Mouse (Mus musculus): Measurements from ENCODE around the gene Nsun2. TPM values are rescaled to one million over a fixed set of nuclear protein-coding genes. Genes with fewer than 3 reads are reported as not detected.

Gene Nsun2
- polyA plus RNA-seq (2012; rRNA removed) (39.7 and 58.7 TPM in 2 replicates), polyA plus RNA-seq (2014; fragmentation: Nextera tagmentation; extraction: Ambion mirVana) (88.8 and 98.1 TPM in 2 replicates)

GRCm38 (mm10) chr13:69533405-69534333 lies at the start of gene Nsun2:
Nsun2 (plus strand) TSS chr13:69533746.
- peak within 1 kb of the TSS; percentile 85 to 96 for H3K4me3 ChIP-seq (ENCODE audit: insufficient read depth in 1 of 2, low read depth in 2 of 2, low read length in 2 of 2)
- peak within 1 kb of the TSS; percentile 64 for H3K27ac ChIP-seq
- H3K9ac ChIP-seq (replicated peaks): peak within 1 kb of the TSS; percentile 89
- TF ChIP-seq EP300 (IDR thresholded peaks at IDR 0.05; ENCODE audit: low read depth): no peak
- TF ChIP-seq CTCF (IDR thresholded peaks at IDR 0.05; ENCODE audit: low read depth): no peak
- no peak for DNase-seq (ENCODE audit: low read depth in 3 of 3, low spot score in 3 of 3)
- peak within 1 kb of the TSS; percentile 99 for H3K4me2 ChIP-seq (ENCODE audit: low read depth)
- peaks cover 15 to 29% of the 10 kb centered on the region in 2 experiments for H3K4me1 ChIP-seq (replicated peaks; ENCODE audit: control insufficient read depth in 2 of 2, insufficient read depth in 2 of 2, low read length in 1 of 2)
- H3K9me3 ChIP-seq (ENCODE audit: control insufficient read depth, low read length): no peaks in the 10 kb centered on the region
- H3K36me3 ChIP-seq (replicated peaks; ENCODE audit: control insufficient read depth, insufficient read depth, low read depth): no peaks in the 10 kb centered on the region; the same call in 1 of the 2 replicates
- under 1% methylated on average over 141 of the region's 155 CpGs for WGBS (ENCODE audit: insufficient replicate concordance)
- no peaks in the 10 kb centered on the region for H3K27me3 ChIP-seq (ENCODE audit: control insufficient read depth, insufficient read depth, low read length)
- peak; percentile 54 for ATAC-seq (ENCODE audit: insufficient read depth)

- WGBS (ENCODE audit: insufficient replicate concordance): 17% methylated on average over 6 of the region's 6 CpGs
- no peak overlapping the region for H3K27ac ChIP-seq
- no peak overlapping the region for H3K4me2 ChIP-seq (ENCODE audit: low read depth)
- no peak overlapping the region for H3K9ac ChIP-seq (replicated peaks)
- ATAC-seq (ENCODE audit: insufficient read depth) (no peak), DNase-seq (ENCODE audit: low read depth in 3 of 3, low spot score in 3 of 3) (no peak)
- TF ChIP-seq CTCF (IDR thresholded peaks at IDR 0.05; ENCODE audit: low read depth) (peak; percentile 56), EP300 (IDR thresholded peaks at IDR 0.05; ENCODE audit: low read depth) (no peak)
- peaks cover 0 to 1% of the 10 kb centered on the region in 2 experiments; a peak in 2 of 4 replicates for H3K4me1 ChIP-seq (replicated peaks; ENCODE audit: control insufficient read depth in 2 of 2, insufficient read depth in 2 of 2, low read length in 1 of 2)
- peaks cover 53% of the 10 kb centered on the region for H3K27me3 ChIP-seq (ENCODE audit: control insufficient read depth, insufficient read depth, low read length)
- no peaks in the 10 kb centered on the region for H3K36me3 ChIP-seq (replicated peaks; ENCODE audit: control insufficient read depth, insufficient read depth, low read depth)
- H3K4me3 ChIP-seq (ENCODE audit: insufficient read depth in 1 of 2, low read depth in 2 of 2, low read length in 2 of 2): no peak overlapping the region
- no peaks in the 10 kb centered on the region for H3K9me3 ChIP-seq (ENCODE audit: control insufficient read depth, low read length)
These were observed 48.2 kb upstream of the Nsun2 start for GRCm38 (mm10) chr13:69485326-69485725.

- Histone ChIP-seq H3K9me3 (ENCODE audit: control insufficient read depth, low read length) (no peaks in the 10 kb centered on the region), H3K36me3 (replicated peaks; ENCODE audit: control insufficient read depth, insufficient read depth, low read depth) (no peaks in the 10 kb centered on the region), H3K27ac (no peak overlapping the region), H3K4me3 (ENCODE audit: insufficient read depth in 1 of 2, low read depth in 2 of 2, low read length in 2 of 2) (no peak overlapping the region), H3K4me2 (ENCODE audit: low read depth) (no peak overlapping the region), H3K27me3 (ENCODE audit: control insufficient read depth, insufficient read depth, low read length) (peaks cover 50% of the 10 kb centered on the region), H3K9ac (replicated peaks) (no peak overlapping the region), H3K4me1 (replicated peaks; ENCODE audit: control insufficient read depth in 2 of 2, insufficient read depth in 2 of 2, low read length in 1 of 2) (peaks cover 0 to 1% of the 10 kb centered on the region in 2 experiments; a peak in 2 of 4 replicates)
- DNase-seq (ENCODE audit: low read depth in 3 of 3, low spot score in 3 of 3) (no peak), ATAC-seq (ENCODE audit: insufficient read depth) (no peak)
- no peak for TF ChIP-seq EP300 (IDR thresholded peaks at IDR 0.05; ENCODE audit: low read depth)
- TF ChIP-seq CTCF (IDR thresholded peaks at IDR 0.05; ENCODE audit: low read depth): no peak
- 36% methylated on average over 7 of the region's 7 CpGs for WGBS (ENCODE audit: insufficient replicate concordance)
These were observed 47.7 kb upstream of the Nsun2 start for GRCm38 (mm10) chr13:69485833-69486232.

GRCm38 (mm10) chr13:69487108-69487507 lies 46.4 kb upstream of the Nsun2 start:
- H3K4me1 ChIP-seq (replicated peaks; ENCODE audit: control insufficient read depth in 2 of 2, insufficient read depth in 2 of 2, low read length in 1 of 2): peaks cover 0 to 1% of the 10 kb centered on the region in 2 experiments; a peak in 2 of 4 replicates
- no peak overlapping the region for H3K27ac ChIP-seq
- peaks cover 37% of the 10 kb centered on the region for H3K27me3 ChIP-seq (ENCODE audit: control insufficient read depth, insufficient read depth, low read length)
- no peak overlapping the region for H3K4me2 ChIP-seq (ENCODE audit: low read depth)
- no peak overlapping the region for H3K9ac ChIP-seq (replicated peaks)
- TF ChIP-seq EP300 (IDR thresholded peaks at IDR 0.05; ENCODE audit: low read depth) (no peak), CTCF (IDR thresholded peaks at IDR 0.05; ENCODE audit: low read depth) (no peak)
- no peak for ATAC-seq (ENCODE audit: insufficient read depth)
- H3K9me3 ChIP-seq (ENCODE audit: control insufficient read depth, low read length): no peaks in the 10 kb centered on the region
- WGBS (ENCODE audit: insufficient replicate concordance): 51% methylated on average over 7 of the region's 7 CpGs
- H3K4me3 ChIP-seq (ENCODE audit: insufficient read depth in 1 of 2, low read depth in 2 of 2, low read length in 2 of 2): no peak overlapping the region
- H3K36me3 ChIP-seq (replicated peaks; ENCODE audit: control insufficient read depth, insufficient read depth, low read depth): no peaks in the 10 kb centered on the region
- DNase-seq (ENCODE audit: low read depth in 3 of 3, low spot score in 3 of 3): no peak
